Mouse (Mus musculus): Measurements from ENCODE around the gene Pdgfb.

GRCm38 (mm10) chr15:79950250-79951025, 64.3 kb downstream of the Pdgfb start:
- peak; percentile 57; the same call in 1 of the 2 replicates for TF ChIP-seq CTCF (IDR thresholded peaks at IDR 0.05; ENCODE audit: extremely low read depth, insufficient read length, insufficient replicate concordance, low read depth, low read length)
- TF ChIP-seq POLR2A (IDR thresholded peaks at IDR 0.05; ENCODE audit: low read depth, low read length), result no peak

Measured in small intestine, adult 2 months (tissue).